Mouse (Mus musculus) mesoderm, embryonic 11.5 days (tissue): ENCODE measurements around the gene Tgm2.

Source experiments
- DNase-seq: peaks from one replicate; pipeline ENCODE4 v3.0.0-alpha.2; 2012; ENCODE audit warnings: low read depth, low spot score

Gene Tgm2

DNA sequence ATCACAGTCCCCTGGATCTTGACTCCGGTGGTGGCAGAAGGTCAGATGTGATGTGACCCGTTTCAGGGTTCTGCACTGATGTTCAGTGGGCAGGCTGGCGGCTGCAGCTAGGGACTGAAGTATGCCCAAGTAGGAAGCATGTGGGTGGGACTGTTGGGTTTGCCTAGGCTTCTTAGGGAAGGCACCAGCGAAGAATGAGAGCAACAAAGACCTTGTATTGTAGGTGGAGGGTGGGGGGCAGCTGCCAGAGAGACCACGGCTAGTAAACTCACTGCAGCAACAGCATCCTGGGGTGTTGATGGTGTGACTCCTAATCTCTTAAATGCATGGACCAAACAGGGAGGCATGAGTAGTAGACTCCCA, 74.6 kb downstream of the Tgm2 start:
- DNase-seq, result no peak

DNA sequence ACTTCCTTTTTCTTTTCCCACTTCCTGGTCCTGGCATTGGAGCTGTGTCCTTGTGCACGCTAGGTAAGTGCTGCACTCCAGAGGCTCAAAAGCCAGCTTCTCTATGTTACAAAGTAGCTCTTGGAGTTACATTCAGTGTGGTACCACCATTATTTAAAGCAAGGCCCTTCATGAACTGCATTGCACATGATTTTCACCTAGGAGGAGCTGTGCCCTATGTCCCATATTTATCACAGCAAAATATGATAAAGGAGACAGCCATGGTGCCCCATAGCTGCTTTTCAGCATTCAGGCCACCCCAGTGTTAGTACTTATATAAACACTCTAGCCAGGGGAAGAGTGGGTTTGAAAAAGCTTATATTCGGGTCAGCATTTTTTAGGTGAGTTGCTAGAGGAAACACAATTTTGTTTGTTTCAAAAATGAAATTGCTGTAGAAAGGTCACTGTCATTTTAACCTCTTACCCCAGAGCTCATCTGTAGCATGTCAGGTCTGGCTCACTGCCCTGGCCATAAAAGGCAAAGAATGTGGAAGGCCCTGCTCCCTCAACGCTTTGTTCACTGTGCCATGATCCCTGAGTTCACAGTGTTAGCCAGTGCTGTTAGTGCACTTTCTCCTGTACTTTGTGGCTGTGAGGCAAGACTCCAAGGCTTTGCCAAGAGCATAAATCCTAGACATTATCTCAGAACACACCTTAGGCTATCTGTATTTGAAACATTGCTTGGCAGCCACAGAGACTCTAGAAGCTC, 75.2 kb downstream of the Tgm2 start:
- DNase-seq, result no peak

DNA sequence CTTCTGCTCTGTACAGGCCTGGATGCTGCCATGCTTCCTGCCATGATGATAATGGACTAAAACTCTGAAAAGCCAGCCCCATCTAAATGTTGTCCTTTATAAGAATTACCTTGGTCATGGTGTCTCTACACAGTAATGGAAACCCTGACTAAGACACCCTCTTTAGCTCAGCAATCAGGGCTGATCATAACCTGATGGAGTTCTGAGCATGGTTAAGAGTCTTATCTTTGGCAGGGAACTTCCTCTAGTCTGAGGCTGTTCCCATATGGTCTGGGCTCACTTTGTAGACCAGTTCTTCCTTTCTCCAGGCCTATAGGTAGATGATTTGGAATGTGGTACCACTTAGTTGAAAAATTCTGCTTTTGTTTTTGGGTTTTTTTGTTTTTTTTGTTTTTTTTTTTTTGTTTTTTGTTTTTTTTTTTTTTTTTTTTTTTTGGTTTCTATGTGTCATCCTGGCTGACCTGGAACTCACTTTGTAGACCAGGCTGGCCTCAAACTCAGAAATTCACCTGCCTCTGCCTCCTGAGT, 77.7 kb downstream of the Tgm2 start:
- DNase-seq, result no peak

DNA sequence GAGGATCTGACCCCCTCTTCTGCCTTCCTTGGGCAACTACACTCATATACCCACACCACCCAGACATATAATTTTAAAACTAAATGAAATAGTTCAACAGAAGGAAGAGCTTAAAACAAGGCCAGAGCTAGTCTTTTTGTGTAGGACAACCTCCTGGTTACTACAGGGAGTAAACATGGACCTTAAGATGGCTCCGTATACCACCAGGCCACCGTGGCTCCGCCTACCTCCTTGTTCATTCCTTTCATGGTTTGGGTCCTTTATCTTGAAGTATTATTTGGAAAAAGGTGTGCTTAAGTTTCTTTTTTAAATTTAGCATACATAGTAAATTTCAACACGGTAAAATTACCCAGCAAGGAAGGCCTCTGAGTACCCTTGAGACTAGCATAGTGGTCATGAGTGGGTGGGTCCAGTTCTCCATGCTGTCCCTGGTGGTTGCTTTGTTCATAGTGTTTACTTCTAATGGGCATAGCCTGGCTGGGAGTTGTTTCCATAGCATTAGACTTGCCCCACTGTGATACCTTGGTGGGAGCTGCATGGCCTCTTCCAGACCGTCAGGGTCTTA, 78.9 kb downstream of the Tgm2 start:
- DNase-seq, result no peak

DNA sequence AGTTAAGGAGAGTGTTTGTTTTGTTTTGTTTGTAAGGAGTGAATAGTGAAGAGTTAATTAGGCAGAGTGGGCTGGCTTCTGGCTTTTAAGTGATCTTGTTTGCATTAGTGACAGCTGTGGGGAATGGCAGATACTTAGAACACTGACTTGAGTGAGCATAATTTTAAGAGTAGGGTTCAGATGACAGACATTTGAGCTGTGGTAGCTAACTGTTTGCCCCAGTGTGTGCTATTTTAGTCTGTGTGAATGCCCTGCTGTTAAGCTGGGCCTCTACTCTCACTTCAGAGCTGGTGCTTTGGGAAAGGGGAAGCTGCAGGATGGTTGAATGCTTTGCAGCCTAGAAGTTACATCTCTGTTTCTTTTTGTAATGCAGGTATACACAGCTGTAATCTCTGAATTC, 79.8 kb downstream of the Tgm2 start:
- DNase-seq, result no peak
